Mouse (Mus musculus) heart, embryonic 15.5 days (tissue): ENCODE data around the gene Cfap43. TPM values are rescaled to one million over a fixed set of nuclear protein-coding genes. Genes with fewer than 3 reads are reported as not detected.

ENCODE experiments used
- ATAC-seq: fragments of 200-750 bp; cut with Nextera tagmentation; replicated peaks from 2 replicates; pipeline ENCODE4 v1.8.0; 2017; ENCODE audit warnings: low read depth, moderate TSS enrichment; ENCODE audit not compliant: insufficient number of reproducible peaks, insufficient read depth, low FRiP score
- H3K27ac ChIP-seq: fragments of 300-500 bp; sonication (generic); 2 replicates; pipeline ENCODE4 v1.5.1; 2015; ENCODE audit warnings: mild to moderate bottlenecking, inconsistent platforms
- H3K27me3 ChIP-seq: fragments of 300-500 bp; sonication (generic); 2 replicates; pipeline ENCODE4 v1.6.1; 2015; ENCODE audit warnings: inconsistent platforms
- H3K36me3 ChIP-seq: fragments of 300-500 bp; sonication (generic); 2 replicates; pipeline ENCODE4 v1.6.1; 2015; ENCODE audit warnings: mild to moderate bottlenecking, inconsistent platforms
- H3K4me1 ChIP-seq: fragments of 300-500 bp; sonication (generic); replicated peaks from 2 replicates; pipeline ENCODE4 v1.6.1; 2015; ENCODE audit warnings: inconsistent platforms
- H3K4me2 ChIP-seq: fragments of 300-500 bp; sonication (generic); 2 replicates; pipeline ENCODE4 v1.6.1; 2015; ENCODE audit warnings: inconsistent platforms, mild to moderate bottlenecking, moderate library complexity
- H3K4me3 ChIP-seq: fragments of 300-500 bp; sonication (generic); 2 replicates; pipeline ENCODE4 v1.5.1; 2015; ENCODE audit warnings: mild to moderate bottlenecking, inconsistent platforms
- H3K9ac ChIP-seq: fragments of 300-500 bp; sonication (generic); 2 replicates; pipeline ENCODE4 v1.6.1; 2015; ENCODE audit warnings: mild to moderate bottlenecking, inconsistent platforms
- H3K9me3 ChIP-seq: fragments of 300-500 bp; sonication (generic); replicated peaks from 2 replicates; pipeline ENCODE4 v1.6.1; 2016; ENCODE audit warnings: inconsistent platforms
- WGBS: fragments of 180-500 bp; shearing (Covaris S2); methylation state at CpG from one replicate; pipeline ENCODE4 v1.1.7; 2015; ENCODE audit warnings: mixed read lengths; 5-methylcytosine and 5-hydroxymethylcytosine counted together
- polyA plus RNA-seq: library from polyadenylated mRNA; unstranded; fragments of >200 nt; fragmentation: Nextera tagmentation; extraction: Ambion mirVana; gene quantifications from 2 replicates; pipeline ENCODE4 v1.2.1, GENCODE M21; 2015

The Cfap43 gene
- polyA plus RNA-seq, 1 experiment from 2014 or later = 0.08 TPM

DNA sequence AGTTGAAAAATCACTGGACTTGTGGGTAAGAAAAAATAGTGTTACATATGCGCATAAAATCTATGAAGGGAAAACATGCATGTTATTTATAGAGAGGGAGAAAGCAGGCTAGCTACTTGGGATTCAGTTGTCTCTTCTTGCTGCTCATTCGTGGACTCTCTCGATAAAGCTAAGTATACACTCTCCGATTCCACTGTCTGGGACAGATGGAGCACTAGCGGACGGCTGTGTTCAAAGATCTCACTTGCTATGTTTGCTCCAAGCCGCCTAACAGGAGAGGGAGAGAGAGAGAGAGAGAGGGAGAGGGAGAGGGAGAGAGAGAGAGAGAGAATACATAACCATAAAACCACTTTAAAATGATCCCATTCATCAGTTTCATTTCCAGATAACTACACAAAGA, 138.9 kb downstream of the Cfap43 start:
- H3K27ac ChIP-seq = no peak overlapping the region
- WGBS = 85% methylated on average over 7 of the region's 7 CpGs
- ATAC-seq = no peak

GRCm38 (mm10) chr19:47777847-47778246, 141.2 kb downstream of the Cfap43 start:
- Histone ChIP-seq H3K4me1 (no peaks in the 10 kb centered on the region), H3K4me2 (no peak overlapping the region), H3K9ac (no peak overlapping the region), H3K9me3 (no peaks in the 10 kb centered on the region), H3K27me3 (no peaks in the 10 kb centered on the region), H3K36me3 (no peaks in the 10 kb centered on the region), H3K27ac (no peak overlapping the region), H3K4me3 (no peak overlapping the region)
- 81% methylated on average over 6 of the region's 6 CpGs for WGBS
- no peak for ATAC-seq

More for the DNA sequence above, 138.9 kb downstream of the Cfap43 start:
- H3K9me3 ChIP-seq = no peaks in the 10 kb centered on the region
- H3K4me2 ChIP-seq = no peak overlapping the region
- no peaks in the 10 kb centered on the region for H3K27me3 ChIP-seq
- no peaks in the 10 kb centered on the region for H3K36me3 ChIP-seq
- no peaks in the 10 kb centered on the region for H3K4me1 ChIP-seq
- H3K4me3 ChIP-seq = no peak overlapping the region
- H3K9ac ChIP-seq = no peak overlapping the region

GRCm38 (mm10) chr19:47755625-47756024, 163.5 kb downstream of the Cfap43 start:
- Histone ChIP-seq H3K27me3 (no peaks in the 10 kb centered on the region), H3K9ac (peak overlapping the region; percentile 31; the same call in 1 of the 2 replicates), H3K9me3 (no peaks in the 10 kb centered on the region), H3K4me2 (peak overlapping the region; percentile 61), H3K36me3 (no peaks in the 10 kb centered on the region), H3K27ac (no peak overlapping the region), H3K4me1 (no peaks in the 10 kb centered on the region), H3K4me3 (peak overlapping the region; percentile 43)
- ATAC-seq = no peak
- 48% methylated on average over 19 of the region's 19 CpGs for whole genome bisulfite sequencing

DNA sequence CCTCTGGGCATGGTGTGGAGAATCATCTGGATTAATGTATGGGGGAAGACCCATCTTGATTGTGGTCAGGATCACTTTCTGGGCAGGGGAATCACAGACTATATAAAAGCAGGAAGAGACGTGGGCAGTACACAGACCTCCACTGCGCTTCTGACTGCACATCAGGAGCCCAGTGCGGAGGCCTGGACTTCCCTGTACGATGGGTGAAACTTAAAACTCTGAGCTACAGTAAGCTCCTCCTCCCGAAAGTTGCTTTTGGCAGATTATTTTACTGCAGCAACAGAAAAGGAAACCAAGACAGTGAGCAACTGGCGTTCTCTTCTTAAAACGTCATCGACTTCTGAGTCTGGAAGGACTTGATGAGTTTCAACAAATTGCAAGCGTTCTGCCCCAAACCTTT, 164.2 kb downstream of the Cfap43 start:
- WGBS = 82% methylated on average over 9 of the region's 9 CpGs
- no peak overlapping the region for H3K4me2 ChIP-seq
- no peak overlapping the region for H3K4me3 ChIP-seq
- H3K4me1 ChIP-seq = no peaks in the 10 kb centered on the region
- no peak overlapping the region for H3K27ac ChIP-seq
- ATAC-seq = no peak
- no peaks in the 10 kb centered on the region for H3K9me3 ChIP-seq
- no peak overlapping the region for H3K9ac ChIP-seq
- H3K36me3 ChIP-seq = no peaks in the 10 kb centered on the region
- no peaks in the 10 kb centered on the region for H3K27me3 ChIP-seq

- no peak overlapping the region for H3K4me2 ChIP-seq
- H3K4me3 ChIP-seq = no peak overlapping the region
- no peak overlapping the region for H3K9ac ChIP-seq
- H3K36me3 ChIP-seq = no peaks in the 10 kb centered on the region
- H3K27me3 ChIP-seq = no peaks in the 10 kb centered on the region
- WGBS = 86% methylated on average over 4 of the region's 4 CpGs
- no peak for ATAC-seq
- no peaks in the 10 kb centered on the region for H3K4me1 ChIP-seq
- no peaks in the 10 kb centered on the region for H3K9me3 ChIP-seq
- no peak overlapping the region for H3K27ac ChIP-seq
Observed at GRCm38 (mm10) chr19:47753921-47754320, 165.2 kb downstream of the Cfap43 start.

DNA sequence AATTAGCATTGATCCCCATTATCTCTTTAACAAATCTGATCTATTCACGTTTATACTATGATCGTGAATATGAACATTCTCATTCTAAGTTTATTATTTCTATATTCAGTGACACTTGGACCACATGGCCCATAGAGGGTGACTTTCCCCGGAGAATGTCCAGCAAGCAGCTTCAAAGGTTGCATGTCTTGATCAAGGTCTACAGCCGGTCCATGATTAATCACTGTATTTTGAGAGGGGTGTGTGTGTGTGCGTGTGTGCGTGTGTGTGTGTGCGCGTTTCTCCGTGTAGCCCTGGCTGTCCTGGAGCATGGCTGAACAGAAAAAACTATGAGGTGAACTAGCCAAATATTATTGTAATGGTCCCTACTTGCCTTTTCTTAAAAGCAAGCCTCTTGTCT, 166.6 kb downstream of the Cfap43 start:
- Histone ChIP-seq H3K27me3 (no peaks in the 10 kb centered on the region), H3K36me3 (no peaks in the 10 kb centered on the region), H3K9ac (no peak overlapping the region), H3K9me3 (no peaks in the 10 kb centered on the region), H3K4me1 (no peaks in the 10 kb centered on the region), H3K4me2 (no peak overlapping the region), H3K4me3 (no peak overlapping the region), H3K27ac (no peak overlapping the region)
- 82% methylated on average over 9 of the region's 9 CpGs for WGBS
- no peak for ATAC-seq

DNA sequence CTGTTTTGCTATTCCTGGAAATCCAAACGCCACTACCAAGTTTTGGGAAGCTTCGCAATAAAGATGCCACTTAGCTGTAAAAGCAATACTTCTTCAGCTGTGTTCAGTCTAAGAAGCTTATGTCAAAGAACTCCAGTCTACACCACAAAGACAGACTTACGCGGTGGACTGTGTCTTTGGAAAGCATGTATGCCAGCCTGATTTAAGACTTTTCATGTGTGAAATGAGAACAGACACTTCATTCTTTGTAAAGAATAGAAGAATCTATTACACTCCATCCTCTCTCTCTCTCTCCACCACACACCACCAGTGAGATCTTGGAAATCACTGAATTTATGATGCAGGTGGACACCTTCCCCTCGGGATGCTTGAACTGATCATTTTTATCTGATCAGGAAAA, 168.7 kb downstream of the Cfap43 start:
- 88% methylated on average over 5 of the region's 5 CpGs for WGBS
- Histone ChIP-seq H3K36me3 (no peaks in the 10 kb centered on the region), H3K27me3 (no peaks in the 10 kb centered on the region), H3K4me2 (no peak overlapping the region), H3K4me3 (no peak overlapping the region), H3K9me3 (no peaks in the 10 kb centered on the region), H3K4me1 (no peaks in the 10 kb centered on the region; the same call in 1 of the 2 replicates), H3K27ac (no peak overlapping the region), H3K9ac (no peak overlapping the region)
- no peak for ATAC-seq

- Histone ChIP-seq H3K4me3 (no peak overlapping the region), H3K27ac (no peak overlapping the region), H3K9me3 (no peaks in the 10 kb centered on the region), H3K9ac (no peak overlapping the region), H3K4me2 (no peak overlapping the region), H3K4me1 (no peaks in the 10 kb centered on the region; the same call in 1 of the 2 replicates), H3K36me3 (no peaks in the 10 kb centered on the region), H3K27me3 (no peaks in the 10 kb centered on the region)
- WGBS = 70% methylated on average over 2 of the region's 2 CpGs
- no peak for ATAC-seq
Observed at GRCm38 (mm10) chr19:47748950-47749349, 170.1 kb downstream of the Cfap43 start.

GRCm38 (mm10) chr19:47747072-47747471, 172.0 kb downstream of the Cfap43 start:
- Histone ChIP-seq H3K36me3 (no peaks in the 10 kb centered on the region), H3K27me3 (no peaks in the 10 kb centered on the region), H3K27ac (no peak overlapping the region), H3K4me2 (no peak overlapping the region), H3K9me3 (no peaks in the 10 kb centered on the region), H3K4me1 (no peaks in the 10 kb centered on the region; the same call in 1 of the 2 replicates), H3K9ac (no peak overlapping the region), H3K4me3 (no peak overlapping the region)
- WGBS = 73% methylated on average over 2 of the region's 2 CpGs
- ATAC-seq = no peak

DNA sequence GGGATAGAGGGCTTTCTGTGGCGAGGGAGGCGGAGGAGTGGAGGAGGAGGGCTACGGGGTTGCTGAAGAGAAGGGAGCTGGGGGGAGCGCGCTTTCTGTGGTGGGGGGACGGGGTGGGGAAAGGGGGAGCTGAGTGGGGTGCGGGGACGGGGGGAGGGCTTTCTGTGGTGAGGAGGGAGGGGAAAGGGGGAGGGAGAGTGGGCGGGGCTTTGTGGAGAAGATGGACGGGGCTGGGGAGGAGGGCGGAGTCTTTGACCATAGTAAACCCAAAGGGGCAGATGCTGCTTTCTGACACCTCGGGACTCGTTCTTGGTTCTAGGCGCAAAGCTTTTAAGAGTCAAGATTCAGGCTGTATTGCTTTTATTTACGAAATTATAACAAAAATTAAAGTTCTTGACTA, 187.2 kb downstream of the Cfap43 start:
- WGBS = 1% methylated on average over 15 of the region's 15 CpGs
- H3K4me1 ChIP-seq = peaks cover 30% of the 10 kb centered on the region
- ATAC-seq = no peak
- peaks cover 36% of the 10 kb centered on the region for H3K36me3 ChIP-seq
- H3K4me2 ChIP-seq = peak overlapping the region; percentile 83
- peak overlapping the region; percentile 99 for H3K27ac ChIP-seq
- peak overlapping the region; percentile 72 for H3K4me3 ChIP-seq
- no peaks in the 10 kb centered on the region for H3K27me3 ChIP-seq
- H3K9me3 ChIP-seq = no peaks in the 10 kb centered on the region
- H3K9ac ChIP-seq = peak overlapping the region; percentile 72

DNA sequence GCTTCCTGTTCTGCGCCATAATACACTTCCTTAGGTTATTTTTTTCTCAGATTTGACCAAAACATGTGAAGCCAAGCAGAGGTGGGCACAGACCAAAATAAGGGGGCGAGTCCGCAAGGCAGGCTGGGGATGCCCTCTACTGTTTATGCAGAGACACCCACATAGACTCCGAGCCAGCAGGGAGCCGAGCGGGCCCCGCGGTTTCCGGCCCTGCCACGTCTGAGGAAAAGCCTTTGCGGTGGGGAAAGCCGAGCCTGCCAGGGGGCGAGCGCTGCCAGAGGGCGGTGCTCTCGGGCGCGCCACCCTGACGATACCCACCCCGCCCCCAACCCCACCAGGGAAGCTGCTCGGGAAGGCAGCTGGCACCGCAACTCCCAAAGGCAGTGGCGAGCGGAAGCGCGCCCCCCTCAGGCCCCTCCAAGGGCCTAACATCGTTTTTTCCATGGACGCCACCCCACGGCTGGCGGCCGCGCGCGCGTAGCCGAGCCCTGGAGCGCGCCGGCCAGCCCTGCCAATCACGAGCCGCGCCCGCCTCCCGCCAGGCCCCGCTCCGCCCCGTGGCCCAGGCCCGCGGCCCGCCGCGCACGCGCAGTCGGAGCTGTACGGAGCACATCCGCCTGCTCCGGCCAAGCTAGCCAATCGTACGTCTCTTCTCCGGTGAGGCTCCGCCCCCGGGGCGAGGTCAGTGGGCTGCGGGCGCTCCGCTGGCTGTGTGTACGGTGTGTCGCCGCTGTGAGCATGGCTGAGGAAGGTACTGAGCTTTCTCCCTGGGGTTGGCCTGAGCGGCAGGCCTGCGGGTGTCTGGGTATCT, 187.8 kb downstream of the Cfap43 start, which contains the start of gene Sfr1:
Gene Sfr1, plus strand, starts transcription at position 612 of the 811 bp plus-strand sequence.
- no peaks in the 10 kb centered on the region for H3K27me3 ChIP-seq
- H3K4me1 ChIP-seq = peaks cover 27% of the 10 kb centered on the region
- H3K4me2 ChIP-seq = peak within 1 kb of the TSS; percentile 83
- WGBS = under 1% methylated on average over 66 of the region's 72 CpGs
- peak within 1 kb of the TSS; percentile 72 for H3K4me3 ChIP-seq
- H3K27ac ChIP-seq = peak within 1 kb of the TSS; percentile 99
- peaks cover 33% of the 10 kb centered on the region for H3K36me3 ChIP-seq
- no peaks in the 10 kb centered on the region for H3K9me3 ChIP-seq
- H3K9ac ChIP-seq = peak within 1 kb of the TSS; percentile 72
- ATAC-seq = peak; percentile 95

DNA sequence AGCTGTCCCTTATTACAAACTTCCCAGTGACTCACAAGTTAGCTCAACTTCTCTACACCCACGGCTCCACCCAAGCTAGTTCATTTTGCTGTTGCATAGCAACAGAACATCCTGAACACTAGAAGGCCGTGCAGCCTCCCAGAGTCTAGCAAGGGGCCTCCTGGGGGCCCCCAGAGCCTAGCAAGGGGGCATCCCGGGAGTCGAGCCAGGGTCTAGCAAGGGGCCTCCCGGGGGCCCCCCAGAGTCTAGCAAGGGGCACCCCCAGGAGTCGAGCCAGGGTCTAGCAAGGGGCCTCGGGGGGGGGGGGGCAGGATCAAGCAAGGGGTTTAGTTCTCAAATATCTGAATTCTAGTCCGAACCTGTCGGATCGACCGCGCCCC, 188.4 kb downstream of the Cfap43 start:
- Histone ChIP-seq H3K9ac (peak overlapping the region; percentile 68), H3K4me2 (peak overlapping the region; percentile 83), H3K27me3 (no peaks in the 10 kb centered on the region), H3K4me3 (peak overlapping the region; percentile 72), H3K27ac (peak overlapping the region; percentile 99), H3K36me3 (peaks cover 27% of the 10 kb centered on the region), H3K9me3 (no peaks in the 10 kb centered on the region), H3K4me1 (peaks cover 22% of the 10 kb centered on the region)
- under 1% methylated on average over 12 of the region's 12 CpGs for WGBS
- peak; percentile 83 for ATAC-seq
